Mouse (Mus musculus): ENCODE measurements around the gene Abhd15. TPM values are rescaled to one million over a fixed set of nuclear protein-coding genes. Genes with fewer than 3 reads are reported as not detected.
"Not testable (repeated sequence)": the region's sequence is repeated elsewhere in the genome, so short reads cannot be mapped to it uniquely, and the experiment has no call there.

The Abhd15 gene
- polyA plus RNA-seq, 1 experiment = 1.0 TPM

- H3K4me1 ChIP-seq (ENCODE audit: control insufficient read depth, insufficient read depth, low read length) = no peaks in the 10 kb centered on the region
- no peak overlapping the region for H3K4me3 ChIP-seq (ENCODE audit: insufficient read depth, low read length)
- TF ChIP-seq CTCF (IDR thresholded peaks at IDR 0.05; ENCODE audit: borderline replicate concordance, insufficient read depth, low read length) = no peak
- no peak for TF ChIP-seq POLR2A (IDR thresholded peaks at IDR 0.05; ENCODE audit: low read depth, low read length)
- H3K27ac ChIP-seq (ENCODE audit: insufficient read depth, low read length) = no peak overlapping the region
These were observed 1.9 kb downstream of the Abhd15 start for GRCm38 (mm10) chr11:77516553-77517425.

- Histone ChIP-seq H3K4me1 (ENCODE audit: control insufficient read depth, insufficient read depth, low read length) (no peaks in the 10 kb centered on the region), H3K27ac (ENCODE audit: insufficient read depth, low read length) (no peak overlapping the region), H3K4me3 (ENCODE audit: insufficient read depth, low read length) (no peak overlapping the region)
- TF ChIP-seq POLR2A (IDR thresholded peaks at IDR 0.05; ENCODE audit: low read depth, low read length) (no peak), CTCF (IDR thresholded peaks at IDR 0.05; ENCODE audit: borderline replicate concordance, insufficient read depth, low read length) (no peak)
These were observed 3.3 kb downstream of the Abhd15 start for GRCm38 (mm10) chr11:77518051-77518798.

GRCm38 (mm10) chr11:77519043-77519442 lies 4.1 kb downstream of the Abhd15 start, which contains the start of gene Gm10392:
Gene Gm10392 (minus strand): TSS chr11:77519198.
- no peak for TF ChIP-seq POLR2A (IDR thresholded peaks at IDR 0.05; ENCODE audit: low read depth, low read length)
- TF ChIP-seq CTCF (IDR thresholded peaks at IDR 0.05; ENCODE audit: borderline replicate concordance, insufficient read depth, low read length) = no peak
- no peak within 1 kb of the TSS for H3K4me3 ChIP-seq (ENCODE audit: insufficient read depth, low read length)
- H3K4me1 ChIP-seq (ENCODE audit: control insufficient read depth, insufficient read depth, low read length) = no peaks in the 10 kb centered on the region
- no peak within 1 kb of the TSS for H3K27ac ChIP-seq (ENCODE audit: insufficient read depth, low read length)

GRCm38 (mm10) chr11:77520601-77521529 lies 5.9 kb downstream of the Abhd15 start:
- no peak overlapping the region for H3K4me3 ChIP-seq (ENCODE audit: insufficient read depth, low read length)
- TF ChIP-seq POLR2A (IDR thresholded peaks at IDR 0.05; ENCODE audit: low read depth, low read length) = no peak
- no peak for TF ChIP-seq CTCF (IDR thresholded peaks at IDR 0.05; ENCODE audit: borderline replicate concordance, insufficient read depth, low read length)
- H3K27ac ChIP-seq (ENCODE audit: insufficient read depth, low read length) = no peak overlapping the region
- no peaks in the 10 kb centered on the region for H3K4me1 ChIP-seq (ENCODE audit: control insufficient read depth, insufficient read depth, low read length)

GRCm38 (mm10) chr11:77525804-77526486 lies 11.0 kb downstream of the Abhd15 start:
- Histone ChIP-seq H3K4me1 (ENCODE audit: control insufficient read depth, insufficient read depth, low read length) (no peaks in the 10 kb centered on the region), H3K4me3 (ENCODE audit: insufficient read depth, low read length) (no peak overlapping the region), H3K27ac (ENCODE audit: insufficient read depth, low read length) (no peak overlapping the region)
- TF ChIP-seq POLR2A (IDR thresholded peaks at IDR 0.05; ENCODE audit: low read depth, low read length) = no peak
- no peak for TF ChIP-seq CTCF (IDR thresholded peaks at IDR 0.05; ENCODE audit: borderline replicate concordance, insufficient read depth, low read length)

GRCm38 (mm10) chr11:77528420-77528819 lies 13.5 kb downstream of the Abhd15 start:
- not testable (repeated sequence) for H3K4me1 ChIP-seq (ENCODE audit: control insufficient read depth, insufficient read depth, low read length); H3K4me3 ChIP-seq (ENCODE audit: insufficient read depth, low read length); H3K27ac ChIP-seq (ENCODE audit: insufficient read depth, low read length)

GRCm38 (mm10) chr11:77529644-77530043 lies 14.7 kb downstream of the Abhd15 start:
- Histone ChIP-seq H3K4me1 (ENCODE audit: control insufficient read depth, insufficient read depth, low read length) (no peaks in the 10 kb centered on the region), H3K4me3 (ENCODE audit: insufficient read depth, low read length) (no peak overlapping the region), H3K27ac (ENCODE audit: insufficient read depth, low read length) (no peak overlapping the region)
- TF ChIP-seq CTCF (IDR thresholded peaks at IDR 0.05; ENCODE audit: borderline replicate concordance, insufficient read depth, low read length) (no peak), POLR2A (IDR thresholded peaks at IDR 0.05; ENCODE audit: low read depth, low read length) (no peak)

- no peaks in the 10 kb centered on the region for H3K4me1 ChIP-seq (ENCODE audit: control insufficient read depth, insufficient read depth, low read length)
- no peak overlapping the region for H3K27ac ChIP-seq (ENCODE audit: insufficient read depth, low read length)
- no peak for TF ChIP-seq POLR2A (IDR thresholded peaks at IDR 0.05; ENCODE audit: low read depth, low read length)
- no peak for TF ChIP-seq CTCF (IDR thresholded peaks at IDR 0.05; ENCODE audit: borderline replicate concordance, insufficient read depth, low read length)
- no peak overlapping the region for H3K4me3 ChIP-seq (ENCODE audit: insufficient read depth, low read length)
These were observed 15.9 kb downstream of the Abhd15 start for GRCm38 (mm10) chr11:77530862-77531261.
